Mouse (Mus musculus): Measurements from ENCODE around the gene Pde10a.

DNA sequence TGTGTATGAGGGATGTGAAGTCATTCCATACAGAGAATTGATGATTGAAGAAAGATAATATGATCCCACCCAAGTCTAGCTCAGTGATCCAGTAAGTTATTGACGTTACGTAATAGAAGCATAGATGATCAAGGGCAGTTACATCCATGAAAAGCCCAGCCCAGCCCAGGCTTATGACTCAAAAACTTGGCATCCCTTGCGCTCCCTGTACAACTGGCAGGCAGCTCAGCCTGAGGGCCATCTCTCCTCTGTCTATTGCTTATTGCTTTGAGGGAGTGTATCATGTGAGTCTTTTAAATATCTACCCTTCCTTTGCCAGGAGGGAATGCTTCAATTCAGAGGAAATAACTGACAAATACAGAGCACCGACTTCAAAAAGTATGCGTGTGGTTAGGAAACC is 232.4 kb downstream of the Pde10a start:
- TF ChIP-seq POLR2A (IDR thresholded peaks at IDR 0.05; ENCODE audit: extremely low read depth, insufficient read depth, low read length) (no peak), CTCF (IDR thresholded peaks at IDR 0.05; ENCODE audit: low read depth, low read length) (no peak)
